In genomic region chr9:121630627-121631026, GRCm38 (mm10) we compare ENCODE assay signal across 28 mouse cellular contexts. TPM values are rescaled to one million over a fixed set of nuclear protein-coding genes. Genes with fewer than 3 reads are reported as not detected.
"Had no signal": no experiment of that assay in that cellular context is flagged by ENCODE, and none has a peak within 500 bp of the region (broad histone marks: within the 10 kb centered on the region; RNA-seq: fewer than 3 reads in every experiment).

No protein-coding gene starts in this region.

- DNase-seq: gastrocnemius, adult 2 months; gastrocnemius, postnatal 10 days; gastrocnemius, postnatal 25 days; heart, adult 18-20 months; heart, postnatal 10 days; heart, postnatal 36 days; kidney, adult 18-20 months; kidney, adult 8-10 months; kidney, postnatal 10 days; kidney, postnatal 25 days; kidney, postnatal 4 days; liver; liver, embryonic 13.5 days had no signal

- ATAC-seq: inflammation-experienced regulatory T-cells, adult 6 months; intestine, embryonic 15.5 days; intestine, postnatal 0 days had no signal

RNA-seq across cellular contexts. Expression of gene Lyzl4, which starts 11.3 kb away (rescaled TPM):
- total RNA-seq: gastrocnemius, adult 2 months; gastrocnemius, postnatal 25 days; granulocyte monocyte progenitor cell, adult 5-6 weeks; heart, adult 18-20 months; heart, adult 8-10 months; heart, postnatal 10 days; heart, postnatal 36 days; hematopoietic stem cell, adult 5-6 weeks had no signal
- polyA plus RNA-seq: heart, embryonic 10.5 days; heart, embryonic 12.5 days; heart, embryonic 14.5 days; hindbrain, embryonic 11.5 days; hindbrain, embryonic 13.5 days; inflammation-experienced regulatory T-cells, adult 6 months; intestine, embryonic 15.5 days; limb, embryonic 10.5 days; limb, embryonic 12.5 days; liver, embryonic 11.5 days had no signal

RNA-seq across cellular contexts. Expression of gene Vipr1, which starts 11.9 kb away (rescaled TPM):
- total RNA-seq: granulocyte monocyte progenitor cell, adult 5-6 weeks had no signal
- polyA plus RNA-seq: kidney, embryonic 14.5 days had no signal
